Mouse (Mus musculus): Measurements from ENCODE around the gene Serpinb9b. TPM values are rescaled to one million over a fixed set of nuclear protein-coding genes. Genes with fewer than 3 reads are reported as not detected.
"Not testable (repeated sequence)": the region's sequence is repeated elsewhere in the genome, so short reads cannot be mapped to it uniquely, and the experiment has no call there.

Serpinb9b gene
- 0.04 and 0.14 TPM in 2 replicates for polyA plus RNA-seq (2012; rRNA removed)

DNA sequence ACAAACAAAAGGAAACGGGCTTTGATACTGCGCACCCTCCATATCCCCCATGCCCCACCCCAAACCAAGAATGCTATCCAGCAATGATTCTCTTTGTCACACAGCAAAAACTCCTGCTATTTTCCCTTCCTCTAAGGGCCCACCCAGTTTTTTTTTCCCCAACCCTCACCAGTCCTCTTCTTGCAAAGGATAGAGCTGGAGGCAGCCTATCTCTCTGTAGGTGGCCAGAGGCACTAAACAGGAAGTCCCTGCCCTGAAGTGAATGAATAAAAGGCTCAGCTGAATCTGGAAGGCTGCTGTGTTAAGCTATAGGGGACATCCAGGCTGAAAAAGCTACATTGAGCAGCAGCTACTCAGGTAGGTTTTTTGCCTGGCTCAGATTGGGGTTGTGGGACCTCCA is at the start of gene Serpinb9b:
TSS of gene Serpinb9b (plus strand) at position 173 of the 400 bp plus-strand sequence.
- no peak for DNase-seq (ENCODE audit: low read depth)

DNA sequence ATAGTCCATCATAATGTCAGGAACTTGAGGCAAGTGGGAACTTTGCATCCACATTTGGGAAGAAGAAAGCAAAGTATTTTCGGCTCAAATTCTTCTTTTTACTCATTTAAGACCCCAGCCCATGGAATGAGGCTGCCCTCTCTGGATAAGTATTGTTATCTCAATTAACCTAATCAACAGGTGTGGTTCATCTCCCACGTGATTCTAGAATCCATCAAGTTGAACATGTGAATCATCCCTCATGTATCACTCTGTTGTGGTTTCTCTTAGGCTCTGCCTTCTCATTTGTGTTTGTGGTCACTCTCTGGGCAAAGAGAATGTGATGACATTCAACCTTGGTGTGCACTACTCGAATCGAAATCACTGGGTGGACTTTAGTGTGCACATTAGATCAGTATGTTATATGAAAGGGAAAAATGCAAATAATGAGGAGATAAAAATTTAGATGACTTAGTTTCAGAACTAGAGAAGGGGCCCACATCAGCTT is 44.6 kb upstream of the Serpinb9b start:
- no peak for DNase-seq (ENCODE audit: low read depth)

DNA sequence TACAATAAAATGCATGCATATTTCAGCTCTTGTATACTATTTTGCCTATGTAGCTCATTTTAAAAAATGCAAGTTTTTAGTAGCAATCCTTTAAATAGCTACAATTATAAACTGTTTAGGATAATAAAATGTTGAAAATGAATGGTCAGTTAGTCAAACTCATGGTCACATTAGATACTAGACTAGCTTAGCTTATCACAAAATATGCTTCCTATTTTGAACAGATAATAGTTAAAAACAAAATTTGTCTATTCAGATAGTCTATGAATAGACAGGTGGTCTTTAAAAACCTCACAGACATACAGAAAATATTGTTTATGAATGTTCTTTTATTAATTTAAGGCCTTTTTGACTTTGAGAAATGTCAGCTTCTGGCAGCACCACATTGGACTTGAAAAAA is 41.0 kb upstream of the Serpinb9b start:
- no peak for DNase-seq (ENCODE audit: low read depth)

DNA sequence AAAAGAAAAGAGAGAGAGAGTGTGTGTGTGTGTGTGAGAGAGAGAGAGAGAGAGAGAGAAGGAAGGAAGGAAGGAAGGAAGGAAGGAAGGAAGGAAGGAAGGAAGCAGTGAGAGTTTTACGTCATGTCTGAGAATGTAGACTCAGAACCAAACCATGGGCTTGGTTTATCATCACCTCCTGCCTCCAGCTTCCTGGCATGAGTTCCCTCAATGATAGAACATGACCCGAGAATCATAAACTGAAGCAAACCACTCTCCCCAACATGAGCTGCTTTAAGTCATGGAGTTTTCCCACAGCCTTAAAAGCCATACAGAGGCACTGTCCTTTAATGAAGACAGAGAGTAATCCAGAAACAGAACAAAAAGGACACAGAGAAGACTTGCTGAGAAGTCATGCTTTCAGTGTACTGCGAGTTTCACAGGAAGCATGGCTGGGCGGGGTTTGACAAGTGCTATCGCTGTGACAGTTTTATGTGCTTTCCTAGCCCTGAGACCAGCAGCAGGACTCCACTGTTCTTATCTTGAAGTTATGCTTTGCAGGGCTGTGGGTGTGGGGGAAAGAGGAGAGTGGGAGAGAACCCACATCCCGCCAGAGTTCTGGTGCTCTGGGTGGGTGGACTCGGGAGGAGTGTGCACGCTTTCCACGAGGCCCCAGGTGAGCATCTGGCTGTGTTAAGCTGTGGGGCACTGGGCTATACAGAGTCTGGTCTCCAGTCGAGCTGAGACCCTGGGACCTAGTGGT is 33.9 kb upstream of the Serpinb9b start:
- DNase-seq (ENCODE audit: low read depth) = no peak

DNA sequence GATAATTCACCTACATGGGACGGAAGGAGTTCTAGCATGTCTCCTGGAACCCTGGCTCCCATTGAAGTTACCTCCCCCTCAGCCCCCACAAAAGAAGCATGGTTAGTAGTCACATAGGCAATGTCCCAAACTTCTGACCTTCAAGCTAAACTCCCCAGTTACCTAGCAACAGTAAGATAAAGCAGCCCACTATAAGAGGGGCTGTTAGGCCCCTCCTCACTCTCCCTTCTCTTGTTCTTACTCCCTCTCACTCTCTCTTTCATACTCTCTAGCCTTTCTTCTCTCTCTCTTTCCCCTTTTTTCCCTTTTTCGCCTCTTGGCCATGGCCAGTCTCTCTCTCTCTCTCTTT is 33.3 kb upstream of the Serpinb9b start:
- DNase-seq (ENCODE audit: low read depth) = no peak

DNA sequence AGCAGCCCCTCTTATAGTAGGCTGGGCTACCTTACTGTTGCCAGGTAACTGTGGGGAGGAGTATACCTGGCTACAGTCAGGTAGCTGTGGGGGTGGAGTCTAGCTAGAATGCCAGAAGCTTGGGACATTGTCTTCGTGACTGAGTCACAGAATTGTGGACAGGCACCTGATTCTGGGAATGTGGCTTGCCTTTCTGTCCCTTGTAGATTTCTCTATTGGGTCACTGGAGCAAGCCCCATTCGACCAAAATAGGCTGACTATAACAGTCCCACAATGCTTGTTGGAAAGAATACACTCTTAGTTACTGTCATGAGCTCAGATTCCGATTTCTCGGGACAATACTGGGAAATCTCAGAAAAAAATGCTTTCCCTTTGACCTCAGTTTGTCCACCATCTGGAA is 32.2 kb upstream of the Serpinb9b start:
- no peak for DNase-seq (ENCODE audit: low read depth)

DNA sequence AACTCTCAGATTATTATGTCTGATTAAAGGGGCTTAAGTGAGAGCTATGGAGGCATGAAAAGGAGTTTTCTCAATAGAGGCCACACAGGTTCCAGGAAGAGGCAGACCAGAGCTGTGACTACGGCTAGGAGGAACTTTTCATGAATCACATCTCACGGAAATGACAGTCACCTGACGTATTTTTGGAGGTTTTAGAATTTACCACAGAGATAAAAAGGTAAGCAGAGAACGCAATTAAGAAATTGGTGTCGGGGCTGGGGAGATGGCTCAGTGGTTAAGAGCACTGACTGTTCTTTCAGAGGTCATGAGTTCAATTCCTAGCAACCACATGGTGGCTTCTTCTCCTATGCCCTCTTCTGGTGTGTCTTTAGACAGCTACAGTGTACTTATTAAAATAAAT is 25.9 kb upstream of the Serpinb9b start:
- DNase-seq (ENCODE audit: low read depth) = no peak

DNA sequence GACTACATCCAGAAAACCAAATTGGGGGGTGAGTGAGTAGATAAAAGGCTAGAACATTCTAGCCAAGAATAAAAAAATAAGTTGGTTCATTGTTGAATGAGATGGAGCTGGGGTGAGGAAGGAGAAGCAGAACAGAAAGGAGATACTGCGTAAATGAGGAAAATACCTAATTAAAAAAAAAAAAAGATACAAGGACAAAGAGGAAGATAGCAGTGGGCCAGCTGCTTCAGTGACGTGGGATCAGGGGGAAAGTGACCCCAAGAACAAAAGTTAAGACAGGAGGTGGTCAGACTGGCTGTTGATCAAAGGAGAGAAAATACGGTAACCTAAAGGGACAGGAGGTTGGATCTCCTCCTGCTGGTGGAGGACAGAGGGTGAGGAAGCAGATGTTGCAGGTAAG is 24.3 kb upstream of the Serpinb9b start, which contains the start of gene Serpinb9:
TSS of gene Serpinb9 (plus strand) at position 301 of the 400 bp plus-strand sequence.
- DNase-seq (ENCODE audit: low read depth) = no peak

DNA sequence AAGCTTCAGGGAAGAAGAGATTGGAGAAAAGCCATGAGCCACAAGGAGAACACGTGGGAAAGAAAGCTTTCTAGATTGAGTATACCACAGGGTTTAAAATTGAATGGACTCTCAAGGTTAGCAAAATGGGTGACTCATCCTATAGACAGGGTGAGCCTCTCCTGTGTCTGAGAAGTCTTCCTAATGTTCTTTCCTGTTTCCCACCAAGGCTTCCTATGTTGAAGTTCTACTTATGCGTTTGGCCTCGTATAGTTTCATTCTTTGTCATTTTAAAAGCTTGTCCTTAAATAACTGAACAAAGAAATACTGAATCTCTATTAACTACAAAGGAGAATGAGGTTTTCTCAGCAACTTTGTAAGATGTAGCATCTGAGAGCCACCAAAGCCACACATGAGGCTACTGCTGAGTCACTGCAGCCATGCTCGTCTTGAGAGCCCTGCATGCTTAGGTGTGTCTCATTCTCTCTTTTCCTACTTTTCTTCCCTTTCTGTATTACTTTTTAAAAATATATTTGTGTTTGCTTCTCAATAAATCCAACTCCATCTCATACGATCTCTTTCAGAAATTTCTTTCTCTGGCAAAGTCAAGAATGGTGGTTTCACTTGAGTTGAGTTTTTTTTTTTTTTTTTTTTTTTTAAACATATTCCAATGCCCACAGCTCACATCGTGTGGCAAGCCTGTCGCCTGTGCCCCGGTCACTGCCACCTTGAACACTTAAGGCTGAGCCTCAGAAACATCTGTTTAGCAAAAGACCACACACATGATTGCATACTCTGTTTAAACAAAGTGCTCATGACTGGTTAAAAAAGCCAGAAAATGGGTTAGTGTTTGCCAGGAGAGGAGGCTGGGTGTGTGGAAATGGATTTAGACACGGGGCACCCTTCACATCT is 23.4 kb upstream of the Serpinb9b start:
- DNase-seq (ENCODE audit: low read depth) = no peak

DNA sequence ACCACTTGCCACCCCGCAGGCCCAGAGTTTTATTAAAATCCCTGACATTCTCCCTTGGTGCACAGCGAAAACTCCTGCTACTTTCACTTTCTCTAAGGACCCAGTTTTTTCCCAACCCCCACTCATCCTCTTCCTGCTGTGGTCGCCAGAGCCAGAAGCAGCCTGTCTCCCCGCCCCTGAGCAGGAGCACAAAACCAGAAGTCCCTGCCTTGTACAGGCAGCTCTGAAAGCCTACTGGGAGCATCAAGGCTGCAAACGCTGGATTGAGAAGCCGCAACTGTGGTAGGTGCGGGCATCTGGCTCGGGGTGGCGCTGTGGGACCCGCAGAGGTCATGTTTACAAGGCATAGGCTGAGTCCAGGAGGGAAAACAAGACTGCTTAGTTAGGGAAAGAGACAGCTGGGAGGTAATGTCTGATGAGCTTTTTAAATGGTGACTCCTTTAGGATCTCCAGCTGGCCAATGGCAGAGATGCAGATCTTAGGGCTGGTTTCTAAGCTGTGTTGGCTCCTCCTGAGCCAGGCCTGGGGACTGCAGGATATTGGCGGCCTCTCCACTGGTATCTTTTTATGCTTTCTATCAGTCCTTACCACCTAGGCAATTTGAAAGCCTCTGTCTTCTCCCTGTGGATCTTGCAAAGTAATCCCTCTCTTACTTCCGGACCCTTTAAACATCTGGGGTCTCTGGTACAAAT is 22.7 kb upstream of the Serpinb9b start:
- DNase-seq (ENCODE audit: low read depth) = peak; percentile 16

DNA sequence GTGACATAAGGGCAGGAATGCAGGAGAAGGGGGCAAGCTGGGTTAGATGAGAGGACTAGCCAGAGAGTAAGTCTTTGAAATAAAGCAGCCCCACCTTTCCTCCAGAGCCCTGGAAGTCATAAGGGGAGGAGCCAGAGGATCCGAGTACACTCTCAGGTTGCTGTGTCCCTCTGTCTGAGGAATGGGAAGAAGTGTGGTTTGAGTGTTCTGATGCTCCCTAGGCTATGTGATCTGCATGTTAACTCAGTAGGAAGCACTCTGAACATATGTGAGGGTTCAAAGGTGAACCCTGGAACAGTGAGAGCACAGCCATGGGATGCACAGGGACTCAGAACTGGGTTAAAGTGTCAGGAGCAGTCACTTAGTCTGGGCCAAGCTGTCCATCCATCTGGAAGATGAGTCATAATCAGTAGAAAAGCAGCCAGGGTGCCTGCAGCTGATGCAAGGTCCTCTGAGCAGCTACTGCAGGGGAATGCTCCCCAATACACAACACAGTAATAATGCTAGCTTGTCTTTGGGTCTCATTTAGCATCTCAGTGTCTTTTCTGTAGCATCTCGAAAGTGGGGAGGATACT is 21.6 kb upstream of the Serpinb9b start:
- DNase-seq (ENCODE audit: low read depth) = no peak

DNA sequence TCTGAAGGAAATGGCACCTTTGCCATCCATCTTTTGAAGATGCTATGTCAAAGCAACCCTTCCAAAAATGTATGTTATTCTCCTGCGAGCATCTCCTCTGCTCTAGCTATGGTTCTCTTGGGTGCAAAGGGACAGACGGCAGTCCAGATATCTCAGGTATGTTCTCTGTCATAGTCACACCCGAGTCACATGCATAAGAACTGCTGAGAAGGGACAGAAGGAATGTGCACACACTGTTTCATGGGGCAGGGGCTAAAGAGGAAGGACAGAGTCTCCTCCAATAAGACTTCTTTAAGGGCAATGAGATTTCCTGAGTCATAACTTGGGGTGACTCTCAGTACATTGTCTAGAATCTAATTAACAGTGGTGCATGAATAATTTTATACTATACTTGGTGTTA is 20.7 kb upstream of the Serpinb9b start:
- no peak for DNase-seq (ENCODE audit: low read depth)

DNA sequence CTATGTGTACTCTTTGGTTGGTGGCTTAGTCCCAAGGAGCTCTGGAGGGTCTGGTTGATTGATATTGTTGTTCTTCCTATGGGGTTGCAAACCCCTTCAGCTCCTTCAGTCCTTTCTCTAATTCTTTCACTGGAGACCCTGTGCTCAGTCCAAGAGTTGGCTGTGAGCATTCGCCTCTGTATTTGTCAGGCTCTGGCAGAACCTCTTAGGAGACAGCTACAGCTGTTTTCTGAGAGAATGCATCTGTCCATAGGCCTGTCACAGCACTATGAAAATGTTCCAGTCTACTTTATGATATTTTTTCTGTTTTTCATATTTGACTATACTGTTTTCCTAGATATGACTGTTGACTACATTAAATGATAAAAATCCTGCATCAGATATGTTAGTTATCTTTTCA is 14.8 kb upstream of the Serpinb9b start:
- no peak for DNase-seq (ENCODE audit: low read depth)

DNA sequence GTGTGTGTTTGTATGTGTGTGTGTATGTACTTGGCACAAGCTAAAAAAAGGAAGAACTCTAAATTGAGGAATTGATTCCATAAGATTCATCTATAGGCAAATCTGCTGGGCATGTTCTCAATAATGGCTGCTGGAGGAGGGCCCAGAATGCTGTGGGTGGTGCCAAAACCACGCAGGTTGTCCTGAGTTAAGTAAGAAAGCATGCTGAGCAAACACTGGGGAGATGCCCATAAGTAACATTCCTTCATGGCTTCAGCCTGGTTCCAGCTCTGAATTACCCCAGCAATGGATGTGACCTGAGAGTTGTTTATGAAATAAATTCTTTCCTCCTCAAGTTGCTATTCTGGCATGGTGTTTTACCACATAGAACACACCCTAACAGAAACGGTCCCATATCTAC is 13.9 kb upstream of the Serpinb9b start:
- DNase-seq (ENCODE audit: low read depth) = no peak

DNA sequence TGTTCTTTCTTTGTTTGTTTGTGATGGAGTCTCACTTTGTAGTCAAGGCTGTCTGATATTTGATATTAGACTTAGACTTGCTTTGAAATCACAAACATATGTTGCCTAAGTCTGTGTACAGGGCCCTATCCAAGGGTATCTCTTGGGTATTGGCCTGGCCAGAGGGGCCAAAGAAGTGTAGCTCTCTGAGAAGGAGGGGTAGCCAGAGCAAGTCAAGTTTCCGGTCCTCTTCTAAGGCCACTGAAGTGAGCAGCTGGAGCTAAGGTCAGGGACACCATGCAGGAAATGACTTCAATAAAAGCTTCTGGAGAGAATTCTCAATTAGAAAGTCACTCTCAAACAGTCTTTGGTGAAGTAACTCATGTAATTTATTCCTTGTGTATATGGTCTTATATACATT is 4.8 kb upstream of the Serpinb9b start:
- no peak for DNase-seq (ENCODE audit: low read depth)

DNA sequence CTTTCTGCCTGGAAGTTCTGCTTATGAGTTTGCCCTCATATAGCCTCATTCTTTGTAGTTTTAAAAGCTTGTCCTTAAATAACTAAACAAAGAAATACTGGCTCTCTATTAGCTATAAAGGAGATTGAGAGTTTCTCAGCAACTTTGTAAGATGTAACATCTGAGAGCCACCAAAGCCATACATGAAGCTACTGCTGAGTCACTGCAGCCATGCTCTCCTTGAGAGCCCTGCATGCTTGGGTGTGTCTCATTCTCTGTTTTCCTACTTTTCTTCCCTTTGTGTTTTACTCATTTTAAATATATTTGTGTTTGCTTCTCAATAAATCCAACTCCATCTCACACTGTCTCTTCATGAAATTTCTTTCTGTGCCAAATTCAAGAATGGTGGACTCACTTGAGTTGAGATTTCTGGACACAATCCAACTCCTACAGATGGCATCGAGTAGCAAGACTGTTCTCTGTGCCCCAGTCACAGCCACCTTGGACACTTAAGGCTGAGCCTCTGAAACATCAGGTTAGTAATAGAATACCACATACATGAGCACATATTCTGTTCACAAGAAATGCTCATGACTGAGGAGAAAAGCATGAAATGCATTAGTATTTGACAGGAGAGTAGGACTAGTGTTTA is 674 bp upstream of the Serpinb9b start:
- DNase-seq (ENCODE audit: low read depth) = no peak

DNA sequence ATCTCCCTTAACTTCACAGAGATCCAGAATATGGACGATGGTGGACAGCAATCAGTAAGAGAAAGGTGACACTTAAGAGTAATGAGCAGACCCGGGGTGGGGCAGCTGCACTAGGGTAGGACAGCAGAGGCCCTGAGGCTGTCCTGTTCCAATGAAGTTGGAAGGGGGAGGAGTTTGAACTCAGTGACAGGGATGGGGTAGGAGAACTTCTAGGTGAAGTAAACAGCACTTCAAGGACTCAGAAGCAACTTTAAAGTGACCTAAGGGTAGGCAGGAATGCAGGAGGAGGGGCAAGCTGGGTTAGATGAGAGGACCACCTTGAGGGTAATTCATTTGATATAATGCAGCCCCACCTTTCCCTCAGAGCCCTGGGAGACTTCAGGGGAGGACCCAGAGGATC is 930 bp downstream of the Serpinb9b start:
- no peak for DNase-seq (ENCODE audit: low read depth)

DNA sequence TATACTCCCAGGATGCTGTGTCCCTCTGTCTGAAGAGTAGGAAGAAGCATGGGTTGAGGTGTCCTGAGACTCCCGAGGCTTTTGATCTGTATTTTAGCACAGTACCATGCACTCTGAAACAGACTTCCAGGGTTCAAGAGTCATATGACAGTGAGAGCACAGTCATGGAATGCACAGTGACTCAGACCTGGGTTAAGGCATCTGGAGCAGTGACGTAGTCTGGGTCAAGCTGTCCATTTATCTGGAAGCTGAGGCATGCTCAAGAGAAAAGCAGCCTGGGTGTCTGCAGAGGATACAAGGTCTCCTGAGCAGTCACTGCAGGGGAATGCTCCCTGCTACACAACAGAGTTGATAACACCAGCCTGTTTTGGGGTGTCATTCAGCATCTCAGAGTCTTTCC is 1.3 kb downstream of the Serpinb9b start:
- DNase-seq (ENCODE audit: low read depth) = no peak

DNA sequence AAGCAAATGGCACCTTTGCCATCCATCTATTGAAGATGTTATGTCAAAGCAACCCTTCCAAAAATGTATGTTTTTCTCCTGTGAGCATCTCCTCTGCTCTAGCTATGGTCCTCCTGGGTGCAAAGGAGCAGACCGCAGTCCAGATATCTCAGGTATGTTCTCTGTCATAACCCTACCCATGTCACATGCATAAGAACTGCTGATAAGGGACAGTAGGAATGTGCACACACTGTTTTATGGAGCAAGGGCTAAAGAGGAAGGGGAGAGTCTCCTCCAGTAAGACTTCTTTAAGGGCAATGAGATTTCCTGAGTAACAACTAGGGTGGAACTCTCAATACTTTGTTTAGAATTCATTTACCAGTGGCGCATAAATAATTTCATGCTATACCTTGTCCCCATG is 2.3 kb downstream of the Serpinb9b start:
- DNase-seq (ENCODE audit: low read depth) = not testable (repeated sequence)

DNA sequence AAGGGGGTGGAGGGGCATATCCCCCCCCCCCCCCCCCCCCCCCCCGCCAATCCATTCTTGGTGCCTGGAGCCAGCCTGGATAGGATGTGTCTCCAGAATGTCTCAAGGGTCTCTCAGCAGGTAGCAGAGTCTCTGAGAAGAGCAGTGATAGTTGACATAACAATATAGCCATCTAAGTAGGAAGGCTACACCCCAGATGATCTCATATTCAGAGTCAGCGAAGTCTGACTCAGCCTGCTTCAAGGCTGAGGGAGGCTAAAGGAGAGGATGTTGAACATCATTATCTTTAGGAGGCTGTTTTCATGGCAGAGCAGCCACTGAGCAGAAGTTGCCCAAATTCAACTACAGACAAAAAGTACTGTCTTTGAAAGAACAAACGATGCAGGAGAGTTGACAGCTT is 3.1 kb downstream of the Serpinb9b start:
- no peak for DNase-seq (ENCODE audit: low read depth)

DNA sequence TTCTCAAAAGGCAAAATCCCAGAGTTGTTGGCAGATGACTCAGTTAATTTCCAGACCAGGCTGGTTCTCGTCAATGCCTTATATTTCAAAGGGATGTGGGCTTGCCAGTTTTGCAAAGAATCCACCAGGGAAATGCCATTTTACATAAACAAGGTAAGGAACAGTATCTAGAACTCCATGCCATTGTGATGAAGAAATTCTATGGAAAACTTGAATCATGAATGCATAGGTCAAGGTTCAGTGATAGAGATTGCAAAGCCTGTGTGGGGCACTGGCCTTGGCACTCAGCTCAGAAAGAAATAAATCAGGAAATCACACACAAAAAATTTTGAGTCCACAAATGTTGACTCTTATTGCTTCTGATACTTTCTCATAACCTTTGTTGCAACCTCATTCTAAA is 8.3 kb downstream of the Serpinb9b start:
- DNase-seq (ENCODE audit: low read depth) = no peak

DNA sequence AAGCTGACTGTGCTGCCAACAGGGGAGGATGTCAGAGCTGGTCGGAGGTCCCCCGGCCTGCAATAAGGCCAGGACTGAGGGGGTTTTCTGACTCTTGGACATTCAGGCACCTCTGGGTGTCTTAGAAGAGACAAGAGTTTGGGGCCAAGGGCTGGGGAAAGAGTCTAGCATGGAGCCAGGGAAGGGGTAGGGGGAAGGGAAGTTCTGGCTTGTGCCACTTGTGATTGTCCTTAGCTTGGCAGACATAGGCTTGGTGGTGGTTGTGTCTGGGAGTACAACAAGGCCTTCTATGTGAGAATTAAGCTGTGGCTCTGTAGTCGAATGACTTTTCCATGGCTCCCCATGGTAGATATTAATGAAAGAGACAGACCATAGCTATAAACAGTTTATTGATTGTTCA is 16.3 kb downstream of the Serpinb9b start:
- no peak for DNase-seq (ENCODE audit: low read depth)

Data from gonadal fat pad, adult 2 months (tissue).